Mouse (Mus musculus) kidney, postnatal 14 days (tissue): ENCODE data around the gene Sar1a.

ENCODE experiments used
- DNase-seq: peaks from one replicate; pipeline ENCODE4 v3.0.0; 2022; ENCODE audit warnings: mixed read lengths

Gene Sar1a

GRCm38 (mm10) chr10:61689405-61689804 lies 9.3 kb downstream of the Sar1a start:
- DNase-seq = no peak

GRCm38 (mm10) chr10:61693563-61693962 lies 13.5 kb downstream of the Sar1a start:
- no peak for DNase-seq

GRCm38 (mm10) chr10:61694870-61695670 lies 15.0 kb downstream of the Sar1a start, which contains the start of gene Tysnd1:
Gene Tysnd1 (plus strand): TSS chr10:61695514.
- DNase-seq = peak; percentile 98

- peak; percentile 25 for DNase-seq
These were observed 15.8 kb downstream of the Sar1a start for GRCm38 (mm10) chr10:61695703-61696559.

GRCm38 (mm10) chr10:61696560-61696823 lies 16.4 kb downstream of the Sar1a start:
- peak; percentile 26 for DNase-seq

GRCm38 (mm10) chr10:61697028-61697427 lies 16.9 kb downstream of the Sar1a start:
- DNase-seq = peak; percentile 91

GRCm38 (mm10) chr10:61704663-61705062 lies 24.6 kb downstream of the Sar1a start:
- no peak for DNase-seq

- peak; percentile 79 for DNase-seq
These were observed 26.6 kb downstream of the Sar1a start for GRCm38 (mm10) chr10:61706412-61707375.

GRCm38 (mm10) chr10:61713601-61714000 lies 33.5 kb downstream of the Sar1a start:
- DNase-seq = no peak

GRCm38 (mm10) chr10:61714146-61714545 lies 34.0 kb downstream of the Sar1a start:
- no peak for DNase-seq

GRCm38 (mm10) chr10:61714771-61715461 lies 34.8 kb downstream of the Sar1a start, which contains the start of gene Aifm2:
Gene Aifm2 (plus strand): TSS chr10:61715263.
- DNase-seq = peak; percentile 86

GRCm38 (mm10) chr10:61715462-61715837 lies 35.4 kb downstream of the Sar1a start:
- no peak for DNase-seq

GRCm38 (mm10) chr10:61715996-61716864 lies 36.1 kb downstream of the Sar1a start:
- no peak for DNase-seq

GRCm38 (mm10) chr10:61717406-61718296 lies 37.6 kb downstream of the Sar1a start:
- DNase-seq = no peak

- no peak for DNase-seq
These were observed 40.2 kb downstream of the Sar1a start for GRCm38 (mm10) chr10:61720331-61720730.

GRCm38 (mm10) chr10:61722215-61722614 lies 42.1 kb downstream of the Sar1a start:
- no peak for DNase-seq

- DNase-seq = no peak
These were observed 43.2 kb downstream of the Sar1a start for GRCm38 (mm10) chr10:61723271-61723670.

GRCm38 (mm10) chr10:61729181-61729580 lies 49.1 kb downstream of the Sar1a start:
- DNase-seq = no peak

GRCm38 (mm10) chr10:61730171-61730570 lies 50.1 kb downstream of the Sar1a start:
- no peak for DNase-seq

- DNase-seq = peak; percentile 57
These were observed 54.3 kb downstream of the Sar1a start for GRCm38 (mm10) chr10:61734377-61734776.
